Mouse (Mus musculus): ENCODE measurements around the gene Pfdn6.

The Pfdn6 gene

GRCm38 (mm10) chr17:33935422-33936055, 4.6 kb downstream of the Pfdn6 start:
- intact Hi-C loops (cut with DNase I), result no loop called here

GRCm38 (mm10) chr17:33932970-33933369, 7.2 kb downstream of the Pfdn6 start:
- intact Hi-C loops (cut with DNase I), result no loop called here

GRCm38 (mm10) chr17:33932448-33932847, 7.7 kb downstream of the Pfdn6 start:
- intact Hi-C loops (cut with DNase I), result no loop called here

- intact Hi-C loops (cut with DNase I), result no loop called here
Measured at GRCm38 (mm10) chr17:33931947-33932346, 8.2 kb downstream of the Pfdn6 start.

GRCm38 (mm10) chr17:33931159-33931866, 8.8 kb downstream of the Pfdn6 start:
- intact Hi-C loops (cut with DNase I), result no loop called here

- intact Hi-C loops (cut with DNase I), result no loop called here
Measured at GRCm38 (mm10) chr17:33930280-33931158, 9.6 kb downstream of the Pfdn6 start.

- intact Hi-C loops (cut with DNase I), result no loop called here
Measured at GRCm38 (mm10) chr17:33929371-33930279, 10.5 kb downstream of the Pfdn6 start, which contains the start of gene Rgl2. Gene Rgl2 (plus strand): TSS chr17:33929543.

- intact Hi-C loops (cut with DNase I), result no loop called here
Measured at GRCm38 (mm10) chr17:33928251-33928947, 11.7 kb downstream of the Pfdn6 start.

GRCm38 (mm10) chr17:33926207-33926932, 13.8 kb downstream of the Pfdn6 start:
- intact Hi-C loops (cut with DNase I), result no loop called here

GRCm38 (mm10) chr17:33925406-33926116, 14.6 kb downstream of the Pfdn6 start:
- intact Hi-C loops (cut with DNase I), result no loop called here

- intact Hi-C loops (cut with DNase I), result no loop called here
Measured at GRCm38 (mm10) chr17:33924577-33925283, 15.4 kb downstream of the Pfdn6 start.

GRCm38 (mm10) chr17:33921361-33921760, 18.8 kb downstream of the Pfdn6 start:
- intact Hi-C loops (cut with DNase I), result no loop called here

- intact Hi-C loops (cut with DNase I), result no loop called here
Measured at GRCm38 (mm10) chr17:33920282-33921097, 19.7 kb downstream of the Pfdn6 start.

GRCm38 (mm10) chr17:33919351-33920281, 20.5 kb downstream of the Pfdn6 start:
- intact Hi-C loops (cut with DNase I), result no loop called here

GRCm38 (mm10) chr17:33918293-33919203, 21.6 kb downstream of the Pfdn6 start:
- intact Hi-C loops (cut with DNase I), result no loop called here

Measured in adrenal gland (tissue).